Mouse (Mus musculus) CH12.LX (cell line): ENCODE measurements around the gene Mettl17. TPM values are rescaled to one million over a fixed set of nuclear protein-coding genes. Genes with fewer than 3 reads are reported as not detected.
A peak's percentile ranks its signal among the peaks of the same experiment; 100 is the strongest.

Source experiments
- DNase-seq: peaks from one replicate; pipeline ENCODE4 v3.0.0-alpha.2; 2013; ENCODE audit errors: extremely low read depth
- H3K27ac ChIP-seq: 2 replicates; pipeline ENCODE4 v1.5.1; 2012; ENCODE audit warnings: low read depth, mild to moderate bottlenecking, control low read depth, moderate library complexity; ENCODE audit not compliant: insufficient read depth
- H3K27me3 ChIP-seq: replicated peaks from 2 replicates; pipeline ENCODE3; 2012; ENCODE audit warnings: inconsistent platforms
- H3K36me3 ChIP-seq, 2 experiments: replicated peaks in 1 of 2; 2 replicates each; pipeline versions ENCODE3 to v1.6.1; 2012; ENCODE audit warnings: inconsistent platforms in 1 of 2, low read length in 1 of 2, mild to moderate bottlenecking in 1 of 2, mixed read lengths in 1 of 2, moderate library complexity in 1 of 2; ENCODE audit not compliant: control insufficient read depth in 1 of 2, insufficient read depth in 1 of 2
- H3K4me1 ChIP-seq, 2 experiments: 2 replicates each; pipeline ENCODE4 v1.6.1; 2012; ENCODE audit warnings: inconsistent platforms in 1 of 2, moderate library complexity in 1 of 2; ENCODE audit not compliant: insufficient read depth in 2 of 2, control insufficient read depth in 1 of 2
- H3K4me2 ChIP-seq: 2 replicates; pipeline ENCODE4 v1.6.1; 2012; ENCODE audit warnings: low read depth, mild to moderate bottlenecking, control low read depth; ENCODE audit not compliant: poor library complexity, insufficient read depth, severe bottlenecking
- H3K4me3 ChIP-seq, 3 experiments: fragments of 150-350 bp in 1 of 3; sonication (generic) in 1 of 3; replicated peaks in 1 of 3; 2 replicates each; pipeline versions ENCODE3 to v1.5.1; 2011 to 2012; ENCODE audit warnings: low read depth in 2 of 3, low read length in 2 of 3, mild to moderate bottlenecking in 2 of 3, moderate library complexity in 2 of 3, control low read depth in 1 of 3, improper control_type of control experiment in 1 of 3, inconsistent platforms in 1 of 3, mixed read lengths in 1 of 3; ENCODE audit not compliant: poor library complexity in 1 of 3
- H3K79me2 ChIP-seq: replicated peaks from 2 replicates; pipeline ENCODE4 v1.6.1; 2012; ENCODE audit warnings: mild to moderate bottlenecking, moderate library complexity; ENCODE audit not compliant: control insufficient read depth, poor library complexity, insufficient read depth, severe bottlenecking; ENCODE audit errors: extremely low read depth
- H3K9ac ChIP-seq: 2 replicates; pipeline ENCODE4 v1.6.1; 2012; ENCODE audit warnings: low read depth, mild to moderate bottlenecking, control low read depth, moderate library complexity; ENCODE audit not compliant: insufficient read depth
- H3K9me3 ChIP-seq: replicated peaks from 2 replicates; pipeline ENCODE3; 2012; ENCODE audit warnings: low read length, inconsistent platforms, mixed read lengths
- BHLHE40 ChIP-seq: IDR thresholded peaks from 2 replicates; pipeline ENCODE4 v1.6.1; 2011; ENCODE audit warnings: mild to moderate bottlenecking, low read depth, low read length, improper control_type of control experiment
- CHD1 ChIP-seq: IDR thresholded peaks from 2 replicates; pipeline ENCODE4 v1.6.1; 2012; ENCODE audit warnings: low read depth, low read length, improper control_type of control experiment, inconsistent platforms
- CHD2 ChIP-seq: IDR thresholded peaks from 2 replicates; pipeline ENCODE4 v1.6.1; 2011; ENCODE audit warnings: low read length, improper control_type of control experiment
- CTCF ChIP-seq, 2 experiments: IDR thresholded peaks in 1 of 2; conservative IDR thresholded peaks in 1 of 2; 2 replicates each; pipeline ENCODE4 v1.5.1; 2011 to 2012; ENCODE audit warnings: low read depth in 2 of 2, low read length in 2 of 2, improper control_type of control experiment in 1 of 2, inconsistent platforms in 1 of 2, mild to moderate bottlenecking in 1 of 2, moderate library complexity in 1 of 2
- E2F4 ChIP-seq: IDR thresholded peaks from 2 replicates; pipeline ENCODE4 v1.6.1; 2011; ENCODE audit warnings: low read depth, low read length, improper control_type of control experiment; ENCODE audit not compliant: insufficient replicate concordance
- EP300 ChIP-seq: IDR thresholded peaks from 2 replicates; pipeline ENCODE4 v1.6.1; 2011; ENCODE audit warnings: low read length, improper control_type of control experiment
- ETS1 ChIP-seq: conservative IDR thresholded peaks from 2 replicates; pipeline ENCODE4 v1.6.1; 2012; ENCODE audit warnings: low read depth, mild to moderate bottlenecking, inconsistent platforms, low read length, improper control_type of control experiment, moderate library complexity
- GABPA ChIP-seq: IDR thresholded peaks from 2 replicates; pipeline ENCODE4 v1.6.1; 2012; ENCODE audit warnings: low read depth, low read length, improper control_type of control experiment, inconsistent platforms; ENCODE audit not compliant: insufficient replicate concordance
- HCFC1 ChIP-seq: IDR thresholded peaks from 2 replicates; pipeline ENCODE4 v1.6.1; 2012; ENCODE audit warnings: low read depth, mild to moderate bottlenecking, inconsistent platforms, low read length, improper control_type of control experiment
- IRF4 ChIP-seq: IDR thresholded peaks from 2 replicates; pipeline ENCODE4 v1.6.1; 2014; ENCODE audit warnings: low read depth, mild to moderate bottlenecking, inconsistent platforms, low read length, improper control_type of control experiment
- JUN ChIP-seq: IDR thresholded peaks from 2 replicates; pipeline ENCODE4 v1.6.1; 2011; ENCODE audit warnings: low read depth, mild to moderate bottlenecking, low read length, improper control_type of control experiment, moderate library complexity; ENCODE audit not compliant: insufficient read depth
- JUND ChIP-seq: conservative IDR thresholded peaks from 2 replicates; pipeline ENCODE4 v1.6.1; 2011; ENCODE audit warnings: low read depth, low read length, improper control_type of control experiment
- KAT2A ChIP-seq: IDR thresholded peaks from 2 replicates; pipeline ENCODE4 v1.6.1; 2012; ENCODE audit warnings: low read length, improper control_type of control experiment, inconsistent platforms; ENCODE audit not compliant: insufficient replicate concordance
- MAFK ChIP-seq: IDR thresholded peaks from 2 replicates; pipeline ENCODE4 v1.6.1; 2011; ENCODE audit warnings: low read length, improper control_type of control experiment; ENCODE audit not compliant: insufficient replicate concordance
- MAX ChIP-seq: IDR thresholded peaks from 2 replicates; pipeline ENCODE4 v1.6.1; 2011; ENCODE audit warnings: low read length, improper control_type of control experiment
- MAZ ChIP-seq: IDR thresholded peaks from 2 replicates; pipeline ENCODE4 v1.6.1; 2012; ENCODE audit warnings: low read depth, mild to moderate bottlenecking, inconsistent platforms, low read length, improper control_type of control experiment, moderate library complexity
- MEF2A ChIP-seq: IDR thresholded peaks from 2 replicates; pipeline ENCODE4 v1.6.1; 2014; ENCODE audit warnings: low read depth, mild to moderate bottlenecking, inconsistent platforms, low read length, improper control_type of control experiment, borderline replicate concordance
- MXI1 ChIP-seq: IDR thresholded peaks from 2 replicates; pipeline ENCODE4 v1.6.1; 2011; ENCODE audit warnings: mild to moderate bottlenecking, low read depth, low read length, improper control_type of control experiment
- MYC ChIP-seq: IDR thresholded peaks from 2 replicates; pipeline ENCODE4 v1.6.1; 2011; ENCODE audit warnings: low read depth, mild to moderate bottlenecking, improper control_type of control experiment, low read length
- NELFE ChIP-seq: IDR thresholded peaks from 2 replicates; pipeline ENCODE4 v1.6.1; 2011; ENCODE audit warnings: low read depth, low read length, improper control_type of control experiment
- NRF1 ChIP-seq: IDR thresholded peaks from 2 replicates; pipeline ENCODE4 v1.6.1; 2014; ENCODE audit warnings: low read depth, mild to moderate bottlenecking, inconsistent platforms, low read length, improper control_type of control experiment, moderate library complexity
- PAX5 ChIP-seq: IDR thresholded peaks from 2 replicates; pipeline ENCODE4 v1.6.1; 2012; ENCODE audit warnings: low read length, inconsistent platforms, mixed read lengths
- POLR2A ChIP-seq: IDR thresholded peaks from 2 replicates; pipeline ENCODE4 v1.6.1; 2011; ENCODE audit warnings: low read depth, mild to moderate bottlenecking, improper control_type of control experiment, low read length
- POLR2AphosphoS2 ChIP-seq: IDR thresholded peaks from 2 replicates; pipeline ENCODE4 v1.6.1; 2011; ENCODE audit warnings: low read depth, low read length, improper control_type of control experiment
- RAD21 ChIP-seq: IDR thresholded peaks from 2 replicates; pipeline ENCODE4 v1.6.1; 2011; ENCODE audit warnings: low read depth, mild to moderate bottlenecking, low read length, improper control_type of control experiment, moderate library complexity
- SIN3A ChIP-seq: IDR thresholded peaks from 2 replicates; pipeline ENCODE4 v1.6.1; 2012; ENCODE audit warnings: low read length, improper control_type of control experiment, inconsistent platforms
- SMC3 ChIP-seq: IDR thresholded peaks from 2 replicates; pipeline ENCODE4 v1.6.1; 2011; ENCODE audit warnings: low read depth, low read length, improper control_type of control experiment
- TBP ChIP-seq: conservative IDR thresholded peaks from 2 replicates; pipeline ENCODE4 v1.6.1; 2011; ENCODE audit warnings: low read depth, low read length, improper control_type of control experiment
- TCF12 ChIP-seq: IDR thresholded peaks from 2 replicates; pipeline ENCODE4 v1.6.1; 2014; ENCODE audit warnings: low read depth, mild to moderate bottlenecking, inconsistent platforms, low read length, improper control_type of control experiment
- USF1 ChIP-seq: IDR thresholded peaks from 2 replicates; pipeline ENCODE4 v1.6.1; 2014; ENCODE audit warnings: low read depth, mild to moderate bottlenecking, inconsistent platforms, low read length, improper control_type of control experiment
- USF2 ChIP-seq: conservative IDR thresholded peaks from 2 replicates; pipeline ENCODE4 v1.6.1; 2011; ENCODE audit warnings: low read depth, low read length, improper control_type of control experiment
- ZC3H11A ChIP-seq: IDR thresholded peaks from 2 replicates; pipeline ENCODE4 v1.6.1; 2012; ENCODE audit warnings: low read depth, mild to moderate bottlenecking, inconsistent platforms, low read length, improper control_type of control experiment
- ZKSCAN1 ChIP-seq: IDR thresholded peaks from 2 replicates; pipeline ENCODE4 v1.6.1; 2012; ENCODE audit warnings: low read depth, inconsistent platforms, low read length, improper control_type of control experiment, borderline replicate concordance
- ZMIZ1 ChIP-seq: IDR thresholded peaks from 2 replicates; pipeline ENCODE4 v1.6.1; 2012; ENCODE audit warnings: low read depth, mild to moderate bottlenecking, inconsistent platforms, low read length, improper control_type of control experiment
- ZNF384 ChIP-seq: IDR thresholded peaks from 2 replicates; pipeline ENCODE4 v1.6.1; 2012; ENCODE audit warnings: low read depth, low read length, improper control_type of control experiment, inconsistent platforms
- dilution Hi-C: fragments of 300-500 bp; cut with MboI; formaldehyde crosslinking; loops from 2 replicates; pipeline ENCODE4 v1.14.3; 2020; ENCODE audit warnings: low sequenced_read_pairs; ENCODE audit not compliant: extremely low pct_unique_long_range_greater_than_20kb, extremely low pct_ligation_motif_present
- in situ Hi-C: fragments of 300-500 bp; cut with MboI; formaldehyde crosslinking; loops from 3 replicates; pipeline ENCODE4 v1.14.3; 2019; ENCODE audit warnings: low sequenced_read_pairs, low pct_ligation_motif_present, low pct_unique_long_range_greater_than_20kb, mixed read lengths
- polyA plus RNA-seq: library from polyadenylated mRNA; unstranded; fragments of >175 nt; gene quantifications from 2 replicates; pipeline ENCODE4 v1.2.1, GENCODE M21; 2012; ENCODE audit warnings: low read depth; ENCODE audit not compliant: insufficient read length
- total RNA-seq, 2 experiments: library from RNA; depleted of rRNA; stranded (reverse); fragments of 300-350 nt in 1 of 2; fragments of >200 nt in 1 of 2; gene quantifications; 2 replicates each; pipeline ENCODE4 v1.2.3; 2012 to 2014

Gene Mettl17
- total and polyA plus RNA-seq, 3 experiments = 19.5 to 32.0 (median 26.2) TPM

DNA sequence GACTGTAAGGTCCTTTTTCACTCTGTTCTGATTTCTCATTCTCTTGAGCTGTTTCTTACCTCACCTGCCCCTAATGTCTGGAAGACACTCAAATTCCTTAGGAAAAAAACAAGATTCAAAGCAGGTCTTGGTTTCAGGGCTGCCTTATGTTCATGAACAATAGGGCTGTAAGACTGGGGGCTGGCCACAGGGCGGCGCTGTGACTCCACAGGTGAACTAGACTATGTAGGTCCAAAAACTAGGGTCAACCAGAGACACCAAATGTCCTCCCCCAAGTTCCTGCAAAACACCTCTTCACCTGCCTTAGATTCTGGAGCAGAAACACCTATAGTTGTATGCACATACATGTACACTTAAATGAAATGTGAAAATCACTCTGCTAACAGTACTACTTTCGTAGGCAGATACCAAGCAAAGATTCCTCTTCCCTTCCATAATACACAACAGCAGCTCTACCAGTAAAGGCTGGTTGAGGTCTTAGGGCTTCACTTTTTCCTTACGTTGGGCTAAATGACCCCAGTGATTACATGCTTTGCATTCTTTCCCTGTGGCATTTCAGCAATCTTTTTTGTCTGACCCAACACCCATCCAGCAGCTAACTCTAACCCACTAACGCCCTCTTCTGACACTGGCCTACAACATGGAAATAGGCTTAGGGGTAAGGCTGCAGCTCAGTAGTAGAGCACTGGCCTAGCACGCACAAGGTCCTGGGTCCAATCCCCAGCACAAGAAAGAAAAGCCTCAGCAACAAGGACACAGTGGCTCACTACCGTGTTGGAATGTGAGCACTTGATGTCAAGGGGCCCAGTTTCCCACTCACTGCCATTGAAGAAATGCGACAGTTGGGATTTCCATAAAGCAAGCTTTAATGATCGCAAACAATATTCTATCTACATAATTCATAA lies 18.4 kb downstream of the Mettl17 start:
- peak; percentile 57 for DNase-seq
- dilution Hi-C loops = no loop called here
- TF ChIP-seq TBP (no peak), SMC3 (peak; percentile 92), E2F4 (no peak), ZKSCAN1 (no peak), POLR2A (no peak), ETS1 (no peak), MEF2A (no peak), POLR2AphosphoS2 (no peak), RAD21 (peak; percentile 97), TCF12 (no peak), CTCF (conservative IDR thresholded peaks at IDR 0.05 in 1 of 2, IDR thresholded peaks at IDR 0.05 in 1 of 2; ENCODE audit: low read depth in 2 of 2, low read length in 2 of 2) (peak; percentile 95 to 98), MAZ (no peak), MYC (no peak), HCFC1 (no peak), PAX5 (no peak), USF2 (no peak), IRF4 (no peak), CHD2 (no peak), SIN3A (no peak), MAFK (no peak), MAX (no peak), USF1 (no peak), NRF1 (no peak), JUN (no peak), MXI1 (no peak), ZMIZ1 (no peak), CHD1 (no peak), ZNF384 (no peak), ZC3H11A (peak; percentile 50), JUND (no peak), EP300 (no peak), GABPA (no peak), KAT2A (no peak), NELFE (no peak; the same call in 1 of the 2 replicates), BHLHE40 (no peak)
- TF ChIP-seq, all 38 proteins: peak for 4
- H3K9me3 ChIP-seq = no peaks in the 10 kb centered on the region
- no peaks in the 10 kb centered on the region for H3K36me3 ChIP-seq
- H3K4me2 ChIP-seq = peak overlapping the region; percentile 48; the same call in 1 of the 2 replicates
- H3K27ac ChIP-seq = no peak overlapping the region
- no peaks in the 10 kb centered on the region for H3K79me2 ChIP-seq
- in situ Hi-C loops = loop anchor here (25.0 kb wide), 1 partner anchor 434 kb away; the partner anchor contains the start of gene Sall2
- H3K27me3 ChIP-seq = no peaks in the 10 kb centered on the region
- H3K9ac ChIP-seq = no peak overlapping the region
- H3K4me1 ChIP-seq = peaks cover 0 to 5% of the 10 kb centered on the region in 2 experiments; a peak in 1 of 4 replicates
- H3K4me3 ChIP-seq = no peak overlapping the region
